8 mouse cellular contexts compared by ENCODE assay signal in the genomic region with DNA sequence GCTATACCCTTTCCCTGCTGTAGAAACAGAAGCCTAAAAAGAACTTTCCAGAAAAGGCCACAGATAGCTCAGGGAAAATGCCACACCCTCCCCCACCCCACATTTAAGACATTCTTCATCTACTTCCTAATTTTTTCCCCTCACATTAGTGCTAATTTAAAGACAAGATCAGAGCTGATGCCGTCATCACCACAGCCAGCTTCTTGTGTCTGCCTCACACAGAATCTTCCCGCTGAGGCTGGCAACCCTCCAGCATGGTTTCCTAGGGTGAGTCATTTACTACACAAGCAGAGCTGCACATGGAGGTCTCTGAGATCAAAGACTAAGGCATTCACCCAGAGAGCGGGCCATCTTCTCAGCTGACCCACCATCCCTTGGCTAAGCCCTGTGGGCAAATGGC. TPM values are rescaled to one million over a fixed set of nuclear protein-coding genes. Genes with fewer than 3 reads are reported as not detected.
A peak's percentile ranks its signal among the peaks of the same experiment; 100 is the strongest.
DNase-seq lines count a peak whose midpoint lies in the region; ATAC-seq and TF ChIP-seq lines count a peak whose summit lies in the region.

No protein-coding gene starts in this region.

- H3K4me1 ChIP-seq in lung, adult 2 months (ENCODE audit: control insufficient read depth, insufficient read depth, low read length): no peaks in the 10 kb centered on the region

- TF ChIP-seq POLR2A in lung, adult 2 months (IDR thresholded peaks at IDR 0.05; ENCODE audit: borderline replicate concordance, extremely low read depth, low read depth, low read length): no peak

- TF ChIP-seq CTCF in lung, adult 2 months (IDR thresholded peaks at IDR 0.05; ENCODE audit: insufficient read depth, low read length): no peak

- no peak overlapping the region for H3K4me3 ChIP-seq in lung, adult 2 months (replicated peaks; ENCODE audit: extremely low read depth, low read depth, low read length)

- peak; percentile 46 for ATAC-seq in megakaryocyte progenitor cell, adult 5-6 weeks (replicated peaks; ENCODE audit: poor library complexity)

- 19% methylated on average over 3 of the region's 3 CpGs for WGBS in lung, adult 2 months

- DNase-seq in cerebellum, adult 11 months: peak; percentile 30
- DNase-seq in cerebellum, adult 8-10 months: no peak
- peak; percentile 14 to 30 for DNase-seq in lung, adult 18-20 months
- no peak for DNase-seq in lung, adult 2 months
- DNase-seq in frontal cortex, postnatal 36 days (ENCODE audit: low spot score in 2 of 2): peak; percentile 51 to 55
- DNase-seq in thymus, postnatal 14 days: no peak
- DNase-seq in liver: no peak

RNA-seq across cellular contexts. Expression of gene C1qtnf2, which starts 21.5 kb away (rescaled TPM):
- 35.1 and 62.4 TPM in 2 replicates for polyA plus RNA-seq in lung, adult 2 months (2012; rRNA removed)
- not detected in 2 replicates for total RNA-seq in megakaryocyte progenitor cell, adult 5-6 weeks (2015)
- total RNA-seq in megakaryocyte progenitor cell, adult 5-6 weeks (2017): not detected in 2 replicates

RNA-seq across cellular contexts. Expression of gene Ccnjl, which starts 33.1 kb away (rescaled TPM):
- 3.7 and 3.8 TPM in 2 replicates for polyA plus RNA-seq in lung, adult 2 months (2012; rRNA removed)
- 0.12 and 0.37 TPM in 2 replicates for total RNA-seq in megakaryocyte progenitor cell, adult 5-6 weeks (2015)
- total RNA-seq in megakaryocyte progenitor cell, adult 5-6 weeks (2017): 0.17 and 0.20 TPM in 2 replicates

Comparison
In these comparisons a context has a peak if more than half of its experiments do, and no peak if none do; other contexts are left out.
1. DNase-seq: peak in cerebellum, adult 11 months (single experiment), lung, adult 18-20 months (2 of 2) and frontal cortex, postnatal 36 days (2 of 2); none in cerebellum, adult 8-10 months (single experiment), lung, adult 2 months (single experiment), thymus, postnatal 14 days (single experiment) and liver (single experiment).